Mouse (Mus musculus) CD4-positive naive resting alpha-beta T cell, adult 57 days (primary cell): ENCODE data around the gene Olfr912. TPM values are rescaled to one million over a fixed set of nuclear protein-coding genes. Genes with fewer than 3 reads are reported as not detected.

Source experiments
- total RNA-seq: library from RNA; stranded (reverse); gene quantifications from one replicate; pipeline ENCODE4 v1.2.4, GENCODE M21; 2023

Olfr912 gene
- not detected for total RNA-seq

GRCm38 (mm10) chr9:38579878-38580277, at the start of gene Olfr912:
Gene Olfr912, plus strand, starts transcription at chr9:38580178.

DNA sequence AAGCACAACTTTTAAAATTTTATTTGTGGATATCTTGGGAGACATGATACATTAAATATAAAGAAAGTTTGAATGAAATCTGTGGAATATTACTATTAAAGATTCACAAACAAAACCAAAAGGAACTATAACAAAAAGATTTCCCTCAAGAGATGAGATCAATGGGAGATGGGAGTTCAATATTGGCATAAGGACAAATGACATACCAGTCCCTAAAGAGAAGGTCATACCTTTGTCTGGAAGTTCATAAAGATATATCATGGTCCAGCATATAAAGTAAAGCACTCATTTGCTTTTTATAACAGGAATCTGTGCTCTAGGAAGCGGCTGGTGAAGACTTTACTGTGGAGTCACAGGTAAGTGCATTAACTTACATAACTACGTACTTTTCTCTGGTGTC, 42.4 kb upstream of the Olfr912 start, which contains the start of gene Olfr910:
Gene Olfr910, plus strand, starts transcription at position 301 of the 400 bp plus-strand sequence.

DNA sequence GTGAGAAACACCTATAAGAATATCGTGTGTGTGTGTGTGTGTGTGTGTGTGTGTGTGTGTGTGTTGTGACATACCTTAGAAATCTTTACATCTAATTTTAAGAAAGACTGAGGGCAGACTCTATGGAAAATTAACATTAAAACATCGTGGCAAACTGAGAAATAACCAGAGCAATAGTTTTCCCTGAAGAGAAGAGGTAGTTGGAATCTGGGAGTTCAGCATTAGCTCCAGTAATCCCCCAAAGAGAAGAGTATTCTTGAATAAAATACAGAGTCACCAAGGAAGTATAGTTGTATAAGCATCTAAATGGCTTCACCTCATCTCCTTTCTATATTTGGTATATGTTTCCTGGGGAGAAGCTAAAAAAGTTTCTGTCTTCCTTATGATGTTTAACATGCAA, 12.5 kb downstream of the Olfr912 start, which contains the start of gene Olfr913:
Gene Olfr913, plus strand, starts transcription at position 301 of the 400 bp plus-strand sequence.

DNA sequence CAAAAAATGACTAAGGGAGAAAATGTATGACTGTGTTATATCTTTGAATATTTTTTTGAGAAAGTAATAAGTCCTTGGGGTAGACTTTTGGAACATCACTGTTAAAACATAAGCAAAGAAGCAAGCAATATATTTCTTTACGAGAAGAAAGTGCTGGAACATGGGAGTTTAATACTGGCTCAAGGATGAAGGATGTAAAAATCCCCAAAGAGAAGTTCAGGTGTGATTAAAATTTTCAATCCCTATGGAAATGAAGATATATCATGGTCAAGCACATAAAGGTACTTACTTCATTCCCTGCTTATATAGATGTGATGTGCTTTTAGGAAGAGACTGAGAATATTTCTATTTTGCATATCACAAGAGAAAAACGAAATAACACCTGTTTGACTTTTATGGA, 24.8 kb downstream of the Olfr912 start, which contains the start of gene Olfr914:
Gene Olfr914, plus strand, starts transcription at position 301 of the 400 bp plus-strand sequence.

Other genes with a start within 250 kb of the Olfr912 start
- not detected for gene Olfr898, start 231.8 kb upstream of the Olfr912 start, total RNA-seq
- gene Olfr250, start 213.3 kb upstream of the Olfr912 start, total RNA-seq: not detected
- not detected for gene Olfr251, start 203.1 kb upstream of the Olfr912 start, total RNA-seq
- not detected for gene Olfr147, start 178.5 kb upstream of the Olfr912 start, total RNA-seq
- not detected for gene Olfr901, start 150.7 kb upstream of the Olfr912 start, total RNA-seq
- gene Olfr902, start 132.5 kb upstream of the Olfr912 start, total RNA-seq: not detected
- not detected for gene Olfr904, start 117.0 kb upstream of the Olfr912 start, total RNA-seq
- gene Olfr905, start 109.1 kb upstream of the Olfr912 start, total RNA-seq: 0.12 TPM
- gene Olfr906, start 93.1 kb upstream of the Olfr912 start, total RNA-seq: not detected
- gene Olfr907, start 84.4 kb upstream of the Olfr912 start, total RNA-seq: not detected
- gene Olfr911-ps1, start 58.6 kb upstream of the Olfr912 start, total RNA-seq: not detected
- gene Olfr910, start 42.3 kb upstream of the Olfr912 start, total RNA-seq: not detected
- not detected for gene Olfr913, start 12.6 kb downstream of the Olfr912 start, total RNA-seq
- gene Olfr914, start 24.9 kb downstream of the Olfr912 start, total RNA-seq: not detected
- not detected for gene Olfr916, start 79.7 kb downstream of the Olfr912 start, total RNA-seq
- gene Olfr917, start 85.7 kb downstream of the Olfr912 start, total RNA-seq: not detected
- not detected for gene Olfr918, start 94.4 kb downstream of the Olfr912 start, total RNA-seq
- gene Olfr919, start 123.5 kb downstream of the Olfr912 start, total RNA-seq: not detected
- gene Vwa5a, start 138.1 kb downstream of the Olfr912 start, total RNA-seq: 6.6 TPM
- gene Olfr920, start 172.1 kb downstream of the Olfr912 start, total RNA-seq: not detected
- not detected for gene Olfr921, start 192.9 kb downstream of the Olfr912 start, total RNA-seq
- gene Olfr922, start 234.4 kb downstream of the Olfr912 start, total RNA-seq: not detected
- gene Olfr923, start 246.4 kb downstream of the Olfr912 start, total RNA-seq: not detected